Mouse (Mus musculus) forebrain, embryonic 16.5 days (tissue): ENCODE measurements around the gene Dusp1. TPM values are rescaled to one million over a fixed set of nuclear protein-coding genes. Genes with fewer than 3 reads are reported as not detected.

Source experiments
- ATAC-seq: fragments of 200-750 bp; cut with Nextera tagmentation; 2 replicates; pipeline ENCODE4 v1.8.0; 2017; ENCODE audit warnings: mild to moderate bottlenecking, moderate library complexity
- H3K27ac ChIP-seq: fragments of 300-500 bp; sonication (generic); 2 replicates; pipeline ENCODE4 v1.5.1; 2014; ENCODE audit warnings: low read length, control low read depth
- H3K27me3 ChIP-seq: fragments of 300-500 bp; sonication (generic); replicated peaks from 2 replicates; pipeline ENCODE4 v1.6.1; 2014; ENCODE audit warnings: low read length; ENCODE audit not compliant: control insufficient read depth, insufficient read depth
- H3K36me3 ChIP-seq: fragments of 300-500 bp; sonication (generic); 2 replicates; pipeline ENCODE4 v1.6.1; 2014; ENCODE audit not compliant: control insufficient read depth, insufficient read depth
- H3K4me1 ChIP-seq: fragments of 300-500 bp; sonication (generic); replicated peaks from 2 replicates; pipeline ENCODE4 v1.6.1; 2014; ENCODE audit warnings: low read length; ENCODE audit not compliant: control insufficient read depth, insufficient read depth
- H3K4me2 ChIP-seq: fragments of 300-500 bp; sonication (generic); 2 replicates; pipeline ENCODE4 v1.6.1; 2014; ENCODE audit warnings: mild to moderate bottlenecking, low read length, control low read depth
- H3K4me3 ChIP-seq: fragments of 300-500 bp; sonication (generic); replicated peaks from 2 replicates; pipeline ENCODE4 v1.5.1; 2014; ENCODE audit warnings: mild to moderate bottlenecking, low read length, control low read depth
- H3K9ac ChIP-seq: fragments of 300-500 bp; sonication (generic); replicated peaks from 2 replicates; pipeline ENCODE4 v1.6.1; 2014; ENCODE audit warnings: low read depth, low read length, control low read depth
- H3K9me3 ChIP-seq: fragments of 300-500 bp; sonication (generic); 2 replicates; pipeline ENCODE4 v1.6.1; 2016; ENCODE audit warnings: low read length; ENCODE audit not compliant: control insufficient read depth
- WGBS: fragments of 180-500 bp; shearing (Covaris S2); extraction: QIAGEN DNeasy Blood & Tissue Kit; methylation state at CpG from one replicate; pipeline ENCODE4 v1.1.7; 2014; 5-methylcytosine and 5-hydroxymethylcytosine counted together
- polyA plus RNA-seq: library from polyadenylated mRNA; unstranded; fragments of >200 nt; fragmentation: Nextera tagmentation; extraction: Ambion mirVana; gene quantifications from 2 replicates; pipeline ENCODE4 v1.2.1, GENCODE M21; 2015

The Dusp1 gene
- polyA plus RNA-seq, 1 experiment from 2014 or later = 44.1 TPM

DNA sequence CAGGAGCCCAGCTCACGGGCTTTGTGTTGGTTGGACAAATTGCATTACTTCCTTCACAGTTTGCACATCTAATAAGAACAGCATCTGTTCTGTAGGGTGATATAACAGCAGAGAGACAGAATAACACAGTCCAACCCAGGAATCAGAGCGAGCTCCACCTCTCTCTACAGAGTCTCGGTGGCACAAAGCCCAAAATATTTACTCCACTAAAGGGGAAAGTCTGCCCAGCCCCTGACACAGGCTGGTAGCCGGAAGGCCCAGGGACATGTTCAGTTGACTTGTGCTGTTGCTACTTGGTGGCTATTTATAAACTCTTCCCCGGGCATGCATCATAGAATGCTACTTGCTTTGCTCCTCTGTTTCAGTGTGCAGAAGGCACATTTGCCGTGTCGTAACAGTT, 49.0 kb downstream of the Dusp1 start:
- no peak overlapping the region for H3K4me2 ChIP-seq
- peaks cover 10% of the 10 kb centered on the region; the same call in 1 of the 2 replicates for H3K4me1 ChIP-seq
- H3K27me3 ChIP-seq = no peaks in the 10 kb centered on the region
- H3K9ac ChIP-seq = no peak overlapping the region
- no peaks in the 10 kb centered on the region for H3K36me3 ChIP-seq
- ATAC-seq = no peak
- no peaks in the 10 kb centered on the region for H3K9me3 ChIP-seq
- no peak overlapping the region for H3K4me3 ChIP-seq
- H3K27ac ChIP-seq = no peak overlapping the region; the same call in 1 of the 2 replicates
- WGBS = 48% methylated on average over 7 of the region's 7 CpGs

DNA sequence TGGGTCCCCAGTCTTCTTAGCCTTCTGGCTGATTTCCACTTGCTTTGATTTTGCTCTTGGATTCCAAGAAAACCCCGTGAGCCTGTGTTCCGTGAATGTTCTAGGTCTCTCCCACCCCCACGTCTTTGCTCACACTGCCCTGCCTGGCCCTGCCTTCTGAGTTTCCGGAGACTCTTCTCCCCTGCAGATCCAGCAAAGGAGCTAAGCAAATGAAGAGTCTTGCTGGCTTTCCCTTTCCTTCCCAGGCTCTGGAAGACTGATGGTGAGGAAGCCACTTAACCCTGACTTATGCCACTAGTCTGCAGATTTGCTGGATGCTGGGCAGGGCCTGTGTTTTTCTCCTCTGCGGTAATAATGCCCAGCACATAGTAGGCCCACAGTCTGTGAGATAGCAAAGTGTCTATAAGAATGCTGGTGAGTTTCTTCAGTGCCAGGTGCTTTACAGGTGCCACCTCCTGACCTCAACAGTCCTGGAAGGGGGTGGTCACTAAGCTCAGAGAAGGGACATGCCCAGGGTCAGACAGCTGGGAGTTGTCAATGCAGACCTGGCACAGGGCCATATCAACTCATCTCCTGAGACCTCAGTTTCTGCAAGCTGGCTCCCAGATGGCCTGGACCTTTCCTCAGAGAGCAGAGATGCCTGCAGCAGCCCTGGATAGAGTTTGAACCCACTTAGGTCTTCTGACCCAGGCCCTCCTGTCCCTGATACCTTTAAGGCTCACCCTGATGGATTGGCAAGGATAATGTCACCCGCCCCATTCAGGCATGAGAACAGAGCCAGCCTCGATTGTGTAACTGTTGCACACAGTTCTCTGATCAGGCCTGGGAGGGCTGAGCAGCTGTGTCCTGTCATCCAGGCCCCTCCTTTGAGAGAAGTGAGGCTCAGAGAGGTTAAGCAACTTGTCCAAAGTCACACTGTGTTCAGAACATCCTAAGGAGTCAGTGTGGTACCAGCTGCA, 49.8 kb downstream of the Dusp1 start:
- Histone ChIP-seq H3K9ac (no peak overlapping the region), H3K4me1 (peaks cover 10% of the 10 kb centered on the region; the same call in 1 of the 2 replicates), H3K27me3 (no peaks in the 10 kb centered on the region), H3K4me3 (no peak overlapping the region), H3K36me3 (no peaks in the 10 kb centered on the region), H3K4me2 (no peak overlapping the region), H3K9me3 (no peaks in the 10 kb centered on the region), H3K27ac (no peak overlapping the region)
- no peak for ATAC-seq
- 71% methylated on average over 7 of the region's 7 CpGs for WGBS

- Histone ChIP-seq H3K27me3 (no peaks in the 10 kb centered on the region), H3K36me3 (no peaks in the 10 kb centered on the region), H3K4me3 (no peak overlapping the region), H3K9me3 (no peaks in the 10 kb centered on the region), H3K4me2 (no peak overlapping the region), H3K27ac (no peak overlapping the region), H3K9ac (no peak overlapping the region), H3K4me1 (peaks cover 18% of the 10 kb centered on the region)
- 73% methylated on average over 4 of the region's 4 CpGs for WGBS
- no peak for ATAC-seq
Observed at GRCm38 (mm10) chr17:26511256-26511655, 50.7 kb downstream of the Dusp1 start.

DNA sequence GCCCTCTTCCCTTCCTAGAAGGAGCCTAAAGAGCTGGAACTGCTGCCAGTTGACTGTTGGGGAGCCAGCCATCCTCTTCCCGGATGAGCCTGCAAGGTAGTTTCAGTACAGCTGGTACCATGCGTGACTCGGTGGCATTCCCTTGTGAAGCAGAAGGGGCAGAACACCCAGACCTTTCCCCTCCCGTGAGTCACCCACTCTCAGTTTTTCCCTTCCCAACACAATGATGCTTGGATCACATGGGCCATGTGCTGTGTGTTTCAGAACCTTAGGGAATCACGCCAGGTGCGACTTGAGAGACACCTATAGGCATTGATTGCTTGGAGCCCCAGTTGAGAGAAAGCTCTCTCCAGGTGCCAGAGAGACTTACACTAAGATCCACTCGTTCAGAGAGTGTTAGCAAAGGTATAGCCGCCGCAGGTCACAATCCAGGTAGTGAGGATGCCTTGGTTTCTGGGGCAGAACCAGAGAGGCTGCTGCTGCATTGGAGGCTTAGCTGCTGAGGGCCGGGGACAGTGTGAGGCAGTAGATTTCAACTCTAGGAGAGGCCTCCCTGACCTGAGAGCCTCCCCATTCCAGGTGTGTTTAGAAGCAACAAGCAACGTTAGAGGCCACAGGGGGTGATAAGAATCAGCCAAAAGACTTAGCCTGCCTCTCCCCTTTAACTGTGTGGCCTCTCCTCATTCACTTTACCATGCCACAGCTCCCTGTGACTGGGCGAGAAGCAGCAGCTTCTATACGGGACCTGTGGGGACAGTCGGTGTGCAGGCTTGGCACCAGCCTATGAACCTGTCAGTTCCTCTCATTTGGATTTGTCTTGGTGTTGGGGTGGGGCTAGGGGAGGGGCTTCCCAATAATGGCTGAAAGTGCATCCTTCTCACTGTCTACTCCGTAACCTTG, 51.5 kb downstream of the Dusp1 start:
- 80% methylated on average over 15 of the region's 15 CpGs for WGBS
- Histone ChIP-seq H3K9me3 (no peaks in the 10 kb centered on the region), H3K9ac (no peak overlapping the region), H3K36me3 (no peaks in the 10 kb centered on the region), H3K4me3 (no peak overlapping the region), H3K27me3 (no peaks in the 10 kb centered on the region), H3K4me1 (peaks cover 26% of the 10 kb centered on the region), H3K4me2 (no peak overlapping the region), H3K27ac (no peak overlapping the region)
- no peak for ATAC-seq

- WGBS = 24% methylated on average over 25 of the region's 25 CpGs
- ATAC-seq = peak; percentile 15
- peak overlapping the region; percentile 74 for H3K4me2 ChIP-seq
- H3K9ac ChIP-seq = peak overlapping the region; percentile 87
- H3K27ac ChIP-seq = peak overlapping the region; percentile 99
- peak overlapping the region; percentile 83 for H3K4me3 ChIP-seq
- H3K36me3 ChIP-seq = no peaks in the 10 kb centered on the region
- peaks cover 38% of the 10 kb centered on the region for H3K4me1 ChIP-seq
- no peaks in the 10 kb centered on the region for H3K9me3 ChIP-seq
- H3K27me3 ChIP-seq = no peaks in the 10 kb centered on the region
Observed at GRCm38 (mm10) chr17:26508961-26509771, 52.8 kb downstream of the Dusp1 start.

GRCm38 (mm10) chr17:26508345-26508960, 53.5 kb downstream of the Dusp1 start:
- H3K4me2 ChIP-seq = peak overlapping the region; percentile 80
- under 1% methylated on average over 58 of the region's 58 CpGs for WGBS

DNA sequence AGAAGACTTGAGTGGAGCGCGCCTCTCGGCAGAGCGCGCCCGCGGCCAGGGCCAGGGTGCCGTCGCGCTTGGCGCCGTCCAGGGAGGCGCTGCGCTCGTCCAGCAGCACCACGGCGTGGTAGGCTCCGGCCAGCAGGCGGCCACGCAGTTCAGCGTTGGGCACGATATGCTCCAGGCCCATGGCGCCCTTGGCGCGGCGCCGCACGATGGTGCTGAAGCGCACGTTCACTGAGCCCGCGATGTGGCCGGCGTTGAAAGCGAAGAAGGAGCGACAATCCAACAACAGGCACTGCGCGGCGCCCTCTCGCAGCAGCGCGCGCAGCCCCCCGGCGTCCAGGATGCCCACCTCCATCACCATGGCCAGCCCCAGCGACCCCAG, 54.0 kb downstream of the Dusp1 start:
- ATAC-seq = peak; percentile 53
- Histone ChIP-seq H3K4me1 (peaks cover 45% of the 10 kb centered on the region), H3K9me3 (no peaks in the 10 kb centered on the region), H3K27me3 (no peaks in the 10 kb centered on the region), H3K4me2 (peak overlapping the region; percentile 80), H3K9ac (peak overlapping the region; percentile 95), H3K27ac (peak overlapping the region; percentile 99), H3K4me3 (peak overlapping the region; percentile 83), H3K36me3 (no peaks in the 10 kb centered on the region)
- under 1% methylated on average over 46 of the region's 46 CpGs for WGBS

More at GRCm38 (mm10) chr17:26508345-26508960, 53.5 kb downstream of the Dusp1 start:
- peak overlapping the region; percentile 83 for H3K4me3 ChIP-seq
- no peaks in the 10 kb centered on the region for H3K36me3 ChIP-seq
- no peaks in the 10 kb centered on the region for H3K9me3 ChIP-seq
- H3K27ac ChIP-seq = peak overlapping the region; percentile 99
- peak; percentile 85 for ATAC-seq
- H3K27me3 ChIP-seq = no peaks in the 10 kb centered on the region
- peak overlapping the region; percentile 95 for H3K9ac ChIP-seq
- peaks cover 45% of the 10 kb centered on the region for H3K4me1 ChIP-seq

- Histone ChIP-seq H3K9ac (peak overlapping the region; percentile 95), H3K27me3 (no peaks in the 10 kb centered on the region), H3K27ac (peak overlapping the region; percentile 99), H3K4me2 (peak overlapping the region; percentile 80), H3K4me3 (peak overlapping the region; percentile 83), H3K36me3 (no peaks in the 10 kb centered on the region), H3K9me3 (no peaks in the 10 kb centered on the region), H3K4me1 (peaks cover 47% of the 10 kb centered on the region)
- WGBS = 13% methylated on average over 24 of the region's 24 CpGs
- ATAC-seq = peak; percentile 9; the same call in 1 of the 2 replicates
Observed at GRCm38 (mm10) chr17:26506997-26507871, 54.7 kb downstream of the Dusp1 start.
